Mouse (Mus musculus): ENCODE results near the gene Scp2.

Gene Scp2

DNA sequence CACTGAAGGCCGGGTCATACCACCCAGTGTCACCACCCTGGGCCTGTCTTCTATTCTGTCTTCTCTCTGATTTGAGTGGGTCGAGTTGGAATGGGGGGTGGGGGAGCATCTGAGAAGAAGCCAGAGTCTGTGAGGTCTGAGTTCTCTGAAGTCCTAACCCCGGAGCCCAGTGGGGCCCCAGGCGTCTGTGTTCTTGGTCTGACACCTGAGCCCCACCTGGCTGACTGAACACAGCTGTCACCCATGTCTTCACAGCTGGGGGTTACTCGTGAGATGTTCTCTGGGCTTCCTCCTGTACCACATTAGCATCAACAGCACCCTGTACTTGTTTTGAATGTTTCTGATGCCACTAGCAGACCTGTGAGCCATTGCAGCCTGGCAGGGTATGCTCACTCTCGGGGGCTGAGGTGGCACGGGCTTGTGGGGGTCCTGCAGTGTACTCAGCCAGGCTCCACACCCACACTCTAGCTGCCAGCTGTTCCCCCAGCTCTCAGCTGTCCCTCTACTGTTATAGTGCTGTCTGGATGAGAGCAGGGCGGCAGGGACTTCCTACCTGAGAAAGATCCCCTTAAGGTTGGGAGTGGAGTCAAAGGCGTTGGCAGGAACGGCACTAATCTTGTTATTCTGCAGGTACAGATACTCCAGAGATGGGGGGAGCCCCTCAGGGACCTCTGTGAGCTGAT is 126.4 kb downstream of the Scp2 start:
- no peak for DNase-seq (ENCODE audit: low read depth, low spot score)

DNA sequence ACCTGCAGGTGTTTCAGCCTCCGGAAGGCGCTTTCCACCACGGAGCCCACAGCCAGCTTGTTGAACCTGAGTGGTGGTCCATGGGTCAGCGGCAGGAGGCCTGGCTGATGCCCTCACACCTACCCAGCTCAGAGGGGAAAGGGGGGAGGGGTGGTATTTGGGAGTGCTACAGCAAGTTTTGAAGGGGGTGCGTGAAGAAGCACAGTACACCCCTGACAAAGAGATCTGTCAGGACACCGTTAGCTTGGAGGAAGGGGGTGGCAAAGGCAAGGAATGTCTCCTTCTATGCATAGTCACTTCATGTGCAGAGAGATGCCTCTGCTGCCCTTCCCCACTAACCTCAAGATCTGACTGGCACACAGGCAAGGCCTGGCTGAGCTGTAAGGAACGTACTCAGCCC is 127.0 kb downstream of the Scp2 start:
- no peak for DNase-seq (ENCODE audit: low read depth, low spot score)

GRCm38 (mm10) chr4:108016321-108016720 is 128.5 kb downstream of the Scp2 start:
- DNase-seq (ENCODE audit: low read depth, low spot score) = no peak

GRCm38 (mm10) chr4:108015067-108015765 is 129.6 kb downstream of the Scp2 start:
- no peak for DNase-seq (ENCODE audit: low read depth, low spot score)

- DNase-seq (ENCODE audit: low read depth, low spot score) = no peak
These were observed 130.3 kb downstream of the Scp2 start for GRCm38 (mm10) chr4:108014466-108014865.

DNA sequence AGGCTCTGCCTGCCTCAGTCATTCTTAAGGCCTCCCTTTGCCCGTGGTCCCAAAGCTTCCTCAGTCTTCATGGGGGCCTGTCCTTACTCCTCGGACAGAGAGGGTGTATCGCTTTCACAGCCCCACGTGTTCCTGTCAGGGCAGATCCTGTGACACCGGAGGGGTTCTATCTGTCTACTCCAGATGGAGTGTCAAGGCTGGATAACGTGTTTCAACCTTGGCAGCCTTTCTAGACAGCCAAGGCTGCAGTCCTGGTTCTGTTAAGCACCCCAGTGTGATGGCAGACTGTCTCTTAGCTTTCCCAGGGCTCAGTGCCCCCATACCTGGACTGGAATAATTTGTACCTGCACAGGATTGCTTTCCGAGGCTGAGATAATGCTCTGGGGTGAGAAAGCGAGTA is 136.3 kb downstream of the Scp2 start:
- no peak for DNase-seq (ENCODE audit: low read depth, low spot score)

DNA sequence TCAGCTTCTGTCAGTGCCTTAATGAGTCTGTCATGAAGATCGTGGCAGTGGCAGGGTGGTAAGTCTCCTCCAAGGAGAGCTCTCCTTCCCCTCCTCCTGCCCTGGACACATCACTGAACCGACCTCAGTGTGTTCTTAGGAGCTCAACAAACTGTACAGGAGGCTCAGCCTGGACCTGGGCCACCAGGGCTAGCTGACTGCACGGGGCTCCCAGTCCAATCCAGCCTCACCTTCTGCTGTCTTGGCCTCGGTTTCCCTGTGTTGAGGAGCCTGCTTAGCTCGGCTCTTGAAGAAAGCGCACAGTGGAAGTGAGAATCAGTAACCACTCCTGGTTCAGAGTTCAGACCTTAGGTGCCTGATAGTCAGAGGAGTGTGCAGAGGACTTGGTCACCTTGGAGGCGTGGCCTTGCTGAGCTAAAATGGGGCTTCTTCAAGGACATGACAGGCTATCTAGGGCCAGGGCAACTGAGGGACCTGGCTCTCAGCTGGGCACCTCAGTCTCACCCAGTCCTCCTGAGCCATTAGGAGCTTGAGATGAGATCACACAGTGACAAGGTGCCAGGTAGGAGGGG is 137.2 kb downstream of the Scp2 start:
- no peak for DNase-seq (ENCODE audit: low read depth, low spot score)

DNA sequence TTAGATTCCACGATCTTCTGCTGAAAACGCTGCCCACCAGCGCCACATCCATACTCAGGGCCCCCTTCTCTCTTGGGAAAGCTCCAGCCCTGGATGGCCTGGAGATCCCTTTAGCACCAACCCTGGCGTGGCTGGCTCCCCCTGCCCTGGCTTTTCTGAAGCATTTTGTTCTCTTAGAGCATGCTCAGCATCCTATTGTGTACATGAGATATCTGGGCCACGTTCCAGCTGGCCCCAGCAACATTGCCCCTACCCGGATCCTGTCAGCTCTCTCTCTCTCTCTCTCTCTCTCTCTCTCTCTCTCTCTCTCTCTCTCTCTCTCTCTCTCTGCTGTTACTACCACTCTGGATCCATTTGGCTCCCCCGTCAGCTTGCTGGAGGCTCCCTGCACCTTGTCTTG is 139.5 kb downstream of the Scp2 start:
- no peak for DNase-seq (ENCODE audit: low read depth, low spot score)

DNA sequence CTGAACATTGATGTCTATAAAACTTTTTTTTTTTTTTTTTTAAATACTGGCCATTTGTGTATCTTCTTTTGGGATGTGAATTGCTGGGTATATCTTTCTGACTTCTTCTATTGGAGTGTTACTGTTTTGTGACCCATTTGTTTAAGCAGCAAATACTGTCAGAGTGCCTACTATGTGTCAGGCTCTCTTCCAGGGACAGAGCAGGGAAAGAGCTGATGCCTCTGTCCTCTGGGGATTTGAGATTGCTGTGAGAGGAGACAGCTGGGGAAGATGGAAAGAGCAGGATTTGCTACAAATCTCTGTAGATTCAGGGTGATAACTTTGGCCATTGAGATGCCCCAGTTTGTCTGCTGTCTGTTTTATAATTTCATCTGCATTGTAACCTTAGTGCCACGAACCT is 145.4 kb downstream of the Scp2 start:
- no peak for DNase-seq (ENCODE audit: low read depth, low spot score)

GRCm38 (mm10) chr4:107998641-107999332 is 146.0 kb downstream of the Scp2 start:
- DNase-seq (ENCODE audit: low read depth, low spot score) = no peak

DNA sequence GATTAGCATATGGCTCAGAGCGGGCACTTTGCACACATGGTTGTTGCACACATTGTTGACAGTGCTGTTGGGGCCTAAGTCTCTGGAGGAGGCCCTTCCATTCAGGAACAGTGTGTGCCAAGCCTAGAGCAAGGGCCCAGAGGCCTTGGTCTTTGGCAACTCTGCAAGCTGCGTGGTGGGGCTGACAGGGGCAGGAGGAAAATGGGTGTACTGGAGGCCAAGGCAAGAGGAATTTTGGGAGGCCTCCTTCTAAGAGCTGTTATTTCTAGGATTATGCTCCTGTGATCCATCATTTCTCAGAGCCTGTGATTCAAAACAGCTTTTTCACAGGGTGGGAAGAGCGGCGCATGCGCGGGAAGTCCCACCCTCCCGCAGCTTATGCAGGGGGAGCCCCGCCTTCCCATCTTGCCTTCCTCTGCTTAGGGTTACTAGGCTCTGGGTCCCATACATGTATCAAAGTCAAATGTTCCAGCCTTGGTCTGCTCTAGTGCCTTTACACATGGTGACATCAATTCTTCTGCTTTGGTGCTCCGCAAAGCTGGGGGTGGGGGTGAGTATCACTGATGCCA is 148.3 kb downstream of the Scp2 start:
- no peak for DNase-seq (ENCODE audit: low read depth, low spot score)

- DNase-seq (ENCODE audit: low read depth, low spot score) = no peak
These were observed 149.1 kb downstream of the Scp2 start for GRCm38 (mm10) chr4:107995727-107996126.

GRCm38 (mm10) chr4:107995011-107995410 is 149.8 kb downstream of the Scp2 start:
- no peak for DNase-seq (ENCODE audit: low read depth, low spot score)
